Mouse (Mus musculus): ENCODE measurements around the gene Rgs10. TPM values are rescaled to one million over a fixed set of nuclear protein-coding genes. Genes with fewer than 3 reads are reported as not detected.

The Rgs10 gene
- total RNA-seq (2015; ENCODE audit: low replicate concordance) = 43.2 and 50.1 TPM in 2 replicates
- total RNA-seq (2017; ENCODE audit: low replicate concordance) = 37.1 and 46.5 TPM in 2 replicates

GRCm38 (mm10) chr7:128417930-128418779 lies at the start of gene Rgs10:
Rgs10 (minus strand) TSS chr7:128418758.
- peak; percentile 87 for ATAC-seq (replicated peaks; ENCODE audit: low FRiP score, poor library complexity, severe bottlenecking)

GRCm38 (mm10) chr7:128462406-128462805 lies 43.8 kb upstream of the Rgs10 start:
- no peak for ATAC-seq (replicated peaks; ENCODE audit: low FRiP score, poor library complexity, severe bottlenecking)

DNA sequence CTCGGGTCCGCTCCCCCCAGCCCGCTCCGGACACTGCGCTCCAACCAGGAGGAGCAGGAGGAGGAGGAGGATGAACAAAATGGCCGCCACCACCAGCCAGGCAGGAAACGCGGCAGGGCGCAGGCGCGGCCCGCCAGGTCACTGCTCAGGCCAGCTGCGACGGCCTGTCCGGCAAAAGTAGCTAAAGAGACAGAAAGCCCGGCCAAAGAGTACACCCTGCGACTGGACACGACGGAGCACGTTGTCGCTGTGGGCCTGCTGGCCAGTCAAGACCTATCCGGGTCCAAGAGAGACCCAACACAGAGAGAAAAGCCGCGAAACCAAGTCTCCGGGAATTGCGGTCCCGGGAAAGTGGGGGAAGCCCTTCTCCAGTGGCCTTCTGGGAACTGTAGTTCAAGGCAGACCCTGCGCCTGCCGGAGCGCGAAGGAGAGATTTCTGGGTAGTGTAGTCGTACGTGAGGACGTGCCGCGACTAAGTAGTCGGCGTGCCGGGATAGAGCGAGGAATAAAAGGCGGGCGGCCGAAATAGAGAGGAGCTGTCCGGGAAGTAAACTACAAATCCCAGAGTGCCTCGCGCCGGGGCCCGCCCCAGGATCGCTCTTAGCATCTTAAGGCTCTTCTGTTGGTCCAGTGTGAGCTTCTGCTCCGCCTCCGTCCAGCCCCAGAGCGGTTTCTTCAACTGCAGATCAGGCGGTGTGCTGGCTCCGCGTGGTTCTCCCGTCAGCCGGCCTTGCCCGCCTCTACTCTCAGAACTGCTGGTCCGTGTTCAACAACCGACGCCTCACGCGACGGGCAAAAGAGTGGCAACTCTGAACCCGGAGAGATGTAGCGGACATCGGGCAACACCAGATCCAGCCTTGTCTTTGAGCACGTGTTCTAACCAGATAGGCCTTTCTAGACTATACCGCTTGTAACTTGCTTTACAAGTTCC lies 43.0 kb upstream of the Rgs10 start, which contains the start of gene Tial1:
Gene Tial1, minus strand, starts transcription at position 433 of the 931 bp plus-strand sequence.
- ATAC-seq (replicated peaks; ENCODE audit: low FRiP score, poor library complexity, severe bottlenecking) = peak; percentile 89

DNA sequence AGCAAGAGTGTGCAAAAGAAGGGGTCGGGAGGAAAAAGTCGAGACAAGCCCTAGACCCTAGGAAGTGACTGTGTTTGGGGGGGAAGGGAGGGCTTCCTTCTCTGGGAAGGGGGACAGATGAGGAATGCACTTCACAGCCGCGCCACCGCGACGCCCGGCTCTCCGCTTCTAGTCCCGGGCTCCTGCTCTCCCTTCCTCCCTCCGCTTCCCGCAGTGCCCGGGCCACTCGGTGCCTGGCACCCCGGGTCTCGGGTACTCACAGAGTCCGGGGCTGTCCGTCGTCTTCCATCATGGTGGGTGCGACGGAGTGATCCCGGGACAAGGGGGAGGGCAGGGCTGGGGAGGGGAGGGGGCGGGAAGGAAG lies 42.3 kb upstream of the Rgs10 start:
- ATAC-seq (replicated peaks; ENCODE audit: low FRiP score, poor library complexity, severe bottlenecking) = no peak

GRCm38 (mm10) chr7:128460131-128460864 lies 41.7 kb upstream of the Rgs10 start:
- peak; percentile 41 for ATAC-seq (replicated peaks; ENCODE audit: low FRiP score, poor library complexity, severe bottlenecking)

DNA sequence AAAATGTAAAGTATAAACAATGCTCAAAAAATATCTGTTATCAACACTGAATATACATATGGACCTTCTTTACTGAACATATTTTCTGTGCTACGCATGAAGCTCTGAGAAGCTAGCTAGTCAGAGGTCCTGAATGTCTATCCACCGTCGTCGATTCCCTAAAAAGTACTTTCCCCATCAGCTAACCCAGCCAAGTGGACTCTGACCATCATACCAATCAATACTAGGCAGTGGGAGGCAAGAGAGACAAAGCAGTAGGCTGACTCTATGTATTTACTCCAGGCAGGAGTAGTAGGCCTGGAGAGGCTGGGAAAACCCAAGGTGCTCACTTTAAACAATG lies 41.2 kb upstream of the Rgs10 start:
- ATAC-seq (replicated peaks; ENCODE audit: low FRiP score, poor library complexity, severe bottlenecking) = no peak

DNA sequence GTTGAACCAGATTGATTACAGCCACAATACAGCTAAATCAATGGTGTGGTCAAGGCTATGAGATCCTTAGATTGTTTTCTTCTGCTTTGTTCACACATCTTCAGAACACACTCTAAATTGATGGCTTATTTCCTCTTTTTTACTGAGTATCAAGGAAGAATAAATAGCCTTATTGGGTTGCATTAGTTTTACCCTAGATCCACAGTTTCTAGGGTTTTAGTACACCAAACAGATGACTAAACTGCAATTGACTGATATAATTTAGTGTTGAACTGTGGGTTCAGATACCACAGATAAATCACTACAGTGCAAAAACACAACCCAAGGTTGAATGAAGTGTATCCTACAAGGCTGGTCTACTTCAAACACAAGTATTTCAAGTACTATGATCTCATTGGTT lies 39.5 kb upstream of the Rgs10 start:
- ATAC-seq (replicated peaks; ENCODE audit: low FRiP score, poor library complexity, severe bottlenecking) = no peak

GRCm38 (mm10) chr7:128452731-128453130 lies 34.2 kb upstream of the Rgs10 start:
- ATAC-seq (replicated peaks; ENCODE audit: low FRiP score, poor library complexity, severe bottlenecking) = no peak

GRCm38 (mm10) chr7:128440584-128440983 lies 22.0 kb upstream of the Rgs10 start:
- no peak for ATAC-seq (replicated peaks; ENCODE audit: low FRiP score, poor library complexity, severe bottlenecking)

- no peak for ATAC-seq (replicated peaks; ENCODE audit: low FRiP score, poor library complexity, severe bottlenecking)
These were observed 20.7 kb upstream of the Rgs10 start for GRCm38 (mm10) chr7:128439251-128439650.

- no peak for ATAC-seq (replicated peaks; ENCODE audit: low FRiP score, poor library complexity, severe bottlenecking)
These were observed 19.6 kb upstream of the Rgs10 start for GRCm38 (mm10) chr7:128438131-128438530.

DNA sequence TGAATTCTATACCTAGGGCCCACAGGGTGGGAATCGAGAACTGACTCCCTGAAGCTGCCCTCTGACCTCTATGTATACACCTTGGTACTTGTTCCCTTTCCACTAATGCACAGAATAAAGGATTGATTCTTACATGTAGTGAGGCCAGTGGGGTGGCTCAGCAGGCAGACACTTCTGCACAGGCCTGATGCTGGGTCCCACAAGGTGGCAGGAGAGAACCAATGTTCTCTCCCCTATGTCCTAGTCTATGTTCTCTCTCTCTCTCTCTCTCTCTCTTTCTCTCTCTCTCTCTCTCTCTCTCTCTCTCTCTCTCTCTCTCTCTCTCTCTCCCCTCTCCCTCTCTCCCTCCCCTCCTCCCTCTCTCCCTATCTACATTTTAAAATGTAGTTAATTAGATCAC lies 14.7 kb upstream of the Rgs10 start:
- no peak for ATAC-seq (replicated peaks; ENCODE audit: low FRiP score, poor library complexity, severe bottlenecking)

- no peak for ATAC-seq (replicated peaks; ENCODE audit: low FRiP score, poor library complexity, severe bottlenecking)
These were observed 14.0 kb upstream of the Rgs10 start for GRCm38 (mm10) chr7:128432574-128432973.

GRCm38 (mm10) chr7:128422491-128422890 lies 3.9 kb upstream of the Rgs10 start:
- no peak for ATAC-seq (replicated peaks; ENCODE audit: low FRiP score, poor library complexity, severe bottlenecking)

DNA sequence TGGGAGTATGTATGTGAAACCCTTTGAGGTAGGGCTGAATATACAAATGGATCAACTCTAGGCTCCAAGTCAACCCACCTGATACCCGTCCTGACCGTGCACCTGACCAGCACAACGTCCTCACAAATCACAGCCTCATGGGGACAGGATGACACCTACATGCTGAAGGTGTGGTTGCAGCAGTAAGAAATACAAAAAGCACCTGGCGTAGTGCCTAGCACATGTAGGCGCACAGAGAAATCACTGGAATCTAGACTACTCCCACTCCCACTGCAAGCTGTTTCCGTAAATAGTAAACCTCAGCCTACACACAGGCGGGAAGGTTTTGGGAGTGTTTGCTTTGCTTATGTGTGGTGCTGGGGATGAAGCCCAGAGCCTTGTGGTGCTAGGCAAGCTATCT lies 3.1 kb upstream of the Rgs10 start:
- ATAC-seq (replicated peaks; ENCODE audit: low FRiP score, poor library complexity, severe bottlenecking) = no peak

DNA sequence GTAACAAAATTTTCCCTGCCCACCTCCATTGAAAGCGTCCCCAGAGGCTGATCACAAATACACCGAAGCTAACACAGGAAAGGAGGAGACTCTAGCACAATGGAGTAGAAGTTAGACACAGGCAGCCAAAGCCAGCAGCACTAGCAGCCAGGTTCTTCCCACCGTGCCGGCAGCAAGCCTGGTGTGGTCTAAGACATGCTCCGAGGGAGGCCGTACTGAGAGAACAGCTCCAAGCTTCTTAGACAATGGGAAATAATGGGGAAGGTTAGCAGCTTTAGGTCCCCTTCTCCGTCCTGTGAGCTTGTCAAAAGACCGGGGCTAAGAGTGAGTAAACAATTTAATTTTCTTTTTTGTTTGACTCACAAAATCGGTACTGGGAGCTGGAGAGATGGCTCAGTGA lies 1.1 kb upstream of the Rgs10 start:
- no peak for ATAC-seq (replicated peaks; ENCODE audit: low FRiP score, poor library complexity, severe bottlenecking)

DNA sequence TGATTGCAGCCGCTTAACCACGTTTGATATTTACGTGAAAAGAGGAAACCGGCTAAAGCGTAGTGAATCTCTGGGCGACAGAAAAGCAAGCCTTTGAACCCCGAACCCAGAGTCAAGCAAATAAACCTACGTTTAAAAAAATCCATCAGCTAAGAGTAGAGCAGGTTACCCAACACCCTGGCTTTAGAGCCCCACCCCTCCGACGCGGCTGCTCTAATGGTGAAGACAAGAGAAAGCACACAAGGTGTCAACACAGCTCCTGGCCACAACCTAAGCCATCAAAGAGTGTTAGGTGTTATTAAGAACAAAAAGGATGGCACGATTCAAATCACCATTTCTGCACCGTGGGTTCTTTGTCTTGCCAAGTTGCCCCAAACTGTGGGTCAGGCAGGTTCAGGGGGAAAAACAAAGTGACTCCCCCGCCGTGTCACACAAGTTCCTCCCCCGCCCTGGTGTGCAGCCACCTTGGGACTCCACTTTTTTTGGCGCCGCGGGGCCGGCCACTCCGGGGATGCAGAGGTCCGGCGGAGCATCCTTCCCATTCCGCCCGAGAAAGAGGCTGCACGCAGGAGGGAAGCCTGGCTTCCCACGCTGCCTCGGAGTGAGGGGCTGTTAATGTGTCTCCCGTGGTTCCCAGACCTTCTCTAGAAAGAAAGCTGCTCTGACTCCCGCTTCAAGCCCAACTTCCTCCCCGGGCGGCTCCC lies 1.2 kb downstream of the Rgs10 start:
- ATAC-seq (replicated peaks; ENCODE audit: low FRiP score, poor library complexity, severe bottlenecking) = peak; percentile 56; the same call in 1 of the 2 replicates

- no peak for ATAC-seq (replicated peaks; ENCODE audit: low FRiP score, poor library complexity, severe bottlenecking)
These were observed 1.9 kb downstream of the Rgs10 start for GRCm38 (mm10) chr7:128416664-128417063.

GRCm38 (mm10) chr7:128414433-128414832 lies 4.1 kb downstream of the Rgs10 start:
- ATAC-seq (replicated peaks; ENCODE audit: low FRiP score, poor library complexity, severe bottlenecking) = no peak

Measured in erythroid progenitor cell, adult 5-6 weeks (primary cell).